Mouse (Mus musculus) midbrain, embryonic 11.5 days (tissue): Measurements from ENCODE around the gene Prr5l. TPM values are rescaled to one million over a fixed set of nuclear protein-coding genes. Genes with fewer than 3 reads are reported as not detected.
"Not testable (repeated sequence)": the region's sequence is repeated elsewhere in the genome, so short reads cannot be mapped to it uniquely, and the experiment has no call there.

Experiments used
- ATAC-seq: fragments of 200-750 bp; cut with Nextera tagmentation; 2 replicates; pipeline ENCODE4 v1.8.0; 2017; ENCODE audit warnings: moderate TSS enrichment, moderate library complexity; ENCODE audit not compliant: low FRiP score
- DNase-seq: peaks from one replicate; pipeline ENCODE4 v3.0.0; 2015; ENCODE audit warnings: low spot score; ENCODE audit errors: missing footprints
- H3K27ac ChIP-seq: fragments of 300-500 bp; sonication (generic); 2 replicates; pipeline ENCODE4 v1.5.1; 2014; ENCODE audit warnings: low read depth, low read length
- H3K27me3 ChIP-seq: fragments of 300-500 bp; sonication (generic); 2 replicates; pipeline ENCODE4 v1.6.1; 2014; ENCODE audit warnings: mild to moderate bottlenecking, low read length, moderate library complexity, mixed read lengths; ENCODE audit not compliant: control insufficient read depth, insufficient read depth
- H3K36me3 ChIP-seq: fragments of 300-500 bp; sonication (generic); 2 replicates; pipeline ENCODE4 v1.6.1; 2014; ENCODE audit warnings: mild to moderate bottlenecking, low read length, moderate library complexity, mixed read lengths; ENCODE audit not compliant: control insufficient read depth, insufficient read depth
- H3K4me1 ChIP-seq: fragments of 300-500 bp; sonication (generic); 2 replicates; pipeline ENCODE4 v1.6.1; 2014; ENCODE audit warnings: low read length; ENCODE audit not compliant: control insufficient read depth, insufficient read depth
- H3K4me2 ChIP-seq: fragments of 300-500 bp; sonication (generic); 2 replicates; pipeline ENCODE4 v1.6.1; 2014; ENCODE audit warnings: mild to moderate bottlenecking, moderate library complexity
- H3K4me3 ChIP-seq: fragments of 300-500 bp; sonication (generic); 2 replicates; pipeline ENCODE4 v1.5.1; 2014; ENCODE audit warnings: low read depth, low read length
- H3K9ac ChIP-seq: fragments of 300-500 bp; sonication (generic); 2 replicates; pipeline ENCODE4 v1.6.1; 2014; ENCODE audit warnings: low read length
- H3K9me3 ChIP-seq: fragments of 300-500 bp; sonication (generic); 2 replicates; pipeline ENCODE4 v1.6.1; 2016; ENCODE audit warnings: low read length; ENCODE audit not compliant: control insufficient read depth
- whole genome bisulfite sequencing: fragments of 180-500 bp; shearing (Covaris S2); extraction: QIAGEN DNeasy Blood & Tissue Kit; methylation state at CpG from one replicate; pipeline ENCODE4 v1.1.7; 2014; 5-methylcytosine and 5-hydroxymethylcytosine counted together
- polyA plus RNA-seq: library from polyadenylated mRNA; unstranded; fragments of >200 nt; fragmentation: Nextera tagmentation; extraction: Ambion mirVana; gene quantifications from 2 replicates; pipeline ENCODE4 v1.2.1, GENCODE M21; 2014

Prr5l gene
- polyA plus RNA-seq, 1 experiment from 2014 or later, result 15.5 TPM

- Histone ChIP-seq H3K27me3 (no peaks in the 10 kb centered on the region), H3K36me3 (no peaks in the 10 kb centered on the region), H3K9me3 (no peaks in the 10 kb centered on the region), H3K4me1 (peaks cover 16% of the 10 kb centered on the region), H3K27ac (no peak overlapping the region), H3K9ac (no peak overlapping the region), H3K4me3 (no peak overlapping the region), H3K4me2 (no peak overlapping the region)
- 42% methylated on average over 4 of the region's 4 CpGs for WGBS
- DNase-seq (no peak), ATAC-seq (no peak)
Measured at GRCm38 (mm10) chr2:101751236-101751922, 131.4 kb downstream of the Prr5l start.

- WGBS, result 93% methylated on average over 7 of the region's 7 CpGs
- Histone ChIP-seq H3K9ac (no peak overlapping the region), H3K4me2 (no peak overlapping the region), H3K4me3 (no peak overlapping the region), H3K36me3 (no peaks in the 10 kb centered on the region), H3K27ac (no peak overlapping the region), H3K4me1 (no peaks in the 10 kb centered on the region), H3K27me3 (no peaks in the 10 kb centered on the region), H3K9me3 (no peaks in the 10 kb centered on the region)
- DNase-seq, result no peak
- no peak for ATAC-seq
Measured at GRCm38 (mm10) chr2:101746537-101746936, 136.3 kb downstream of the Prr5l start.

DNA sequence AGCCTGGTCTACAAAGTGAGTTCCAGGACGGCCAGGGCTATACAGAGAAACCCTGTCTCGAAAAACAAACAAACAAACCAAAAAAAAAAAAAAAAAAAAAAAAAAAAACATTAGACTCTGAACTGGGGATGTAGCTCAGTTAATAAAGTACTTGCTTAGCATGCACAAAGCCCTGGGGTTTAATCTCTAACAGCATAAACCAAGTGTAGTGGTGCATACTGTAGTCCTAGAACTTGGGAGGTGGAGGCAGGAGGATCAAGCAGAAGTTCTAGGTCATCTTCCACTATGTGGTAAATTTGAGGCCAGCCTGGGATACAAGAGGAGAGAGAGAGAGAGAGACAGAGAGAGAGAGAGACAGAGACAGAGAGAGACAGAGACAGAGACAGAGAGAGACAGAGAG is 137.2 kb downstream of the Prr5l start:
- ATAC-seq, H3K36me3 ChIP-seq, H3K4me3 ChIP-seq, DNase-seq, H3K4me2 ChIP-seq, H3K27me3 ChIP-seq, H3K9me3 ChIP-seq, H3K4me1 ChIP-seq, H3K9ac ChIP-seq, H3K27ac ChIP-seq: not testable (repeated sequence)
- WGBS, result 80% methylated on average over 2 of the region's 2 CpGs

- Histone ChIP-seq H3K9me3 (no peaks in the 10 kb centered on the region), H3K9ac (no peak overlapping the region), H3K4me3 (no peak overlapping the region), H3K36me3 (no peaks in the 10 kb centered on the region), H3K27me3 (no peaks in the 10 kb centered on the region), H3K4me1 (no peaks in the 10 kb centered on the region), H3K27ac (no peak overlapping the region), H3K4me2 (no peak overlapping the region)
- no peak for ATAC-seq
- no peak for DNase-seq
- WGBS, result 92% methylated on average over 7 of the region's 7 CpGs
Measured at GRCm38 (mm10) chr2:101742072-101742860, 140.6 kb downstream of the Prr5l start.

- no peak for DNase-seq
Measured at GRCm38 (mm10) chr2:101741653-101742052, 141.2 kb downstream of the Prr5l start.

GRCm38 (mm10) chr2:101739914-101740313 is 142.9 kb downstream of the Prr5l start:
- H3K4me3 ChIP-seq, result no peak overlapping the region
- DNase-seq (no peak), ATAC-seq (no peak)
- no peaks in the 10 kb centered on the region for H3K9me3 ChIP-seq
- 78% methylated on average over 5 of the region's 5 CpGs for WGBS
- no peaks in the 10 kb centered on the region for H3K36me3 ChIP-seq
- no peak overlapping the region for H3K4me2 ChIP-seq
- no peaks in the 10 kb centered on the region for H3K27me3 ChIP-seq
- H3K27ac ChIP-seq, result no peak overlapping the region
- H3K4me1 ChIP-seq, result no peaks in the 10 kb centered on the region
- no peak overlapping the region for H3K9ac ChIP-seq

More at GRCm38 (mm10) chr2:101741653-101742052, 141.2 kb downstream of the Prr5l start:
- Histone ChIP-seq H3K9ac (no peak overlapping the region), H3K4me1 (no peaks in the 10 kb centered on the region), H3K36me3 (no peaks in the 10 kb centered on the region), H3K27ac (no peak overlapping the region), H3K4me2 (no peak overlapping the region), H3K27me3 (no peaks in the 10 kb centered on the region), H3K4me3 (no peak overlapping the region), H3K9me3 (no peaks in the 10 kb centered on the region)
- WGBS, result 85% methylated on average over 8 of the region's 8 CpGs
- no peak for ATAC-seq

GRCm38 (mm10) chr2:101733564-101733963 is 149.3 kb downstream of the Prr5l start:
- ATAC-seq (no peak), DNase-seq (no peak)
- Histone ChIP-seq H3K4me2 (no peak overlapping the region), H3K27me3 (no peaks in the 10 kb centered on the region), H3K27ac (no peak overlapping the region), H3K4me3 (no peak overlapping the region), H3K9ac (no peak overlapping the region), H3K9me3 (no peaks in the 10 kb centered on the region), H3K36me3 (peaks cover 6% of the 10 kb centered on the region), H3K4me1 (no peaks in the 10 kb centered on the region)
- 88% methylated on average over 3 of the region's 3 CpGs for WGBS

GRCm38 (mm10) chr2:101732777-101733210 is 150.0 kb downstream of the Prr5l start:
- Histone ChIP-seq H3K4me2 (no peak overlapping the region), H3K27ac (no peak overlapping the region), H3K4me1 (no peaks in the 10 kb centered on the region), H3K9ac (no peak overlapping the region), H3K36me3 (peaks cover 6% of the 10 kb centered on the region), H3K27me3 (no peaks in the 10 kb centered on the region), H3K9me3 (no peaks in the 10 kb centered on the region), H3K4me3 (no peak overlapping the region)
- DNase-seq (no peak), ATAC-seq (no peak)
- WGBS, result 96% methylated on average over 10 of the region's 10 CpGs

DNA sequence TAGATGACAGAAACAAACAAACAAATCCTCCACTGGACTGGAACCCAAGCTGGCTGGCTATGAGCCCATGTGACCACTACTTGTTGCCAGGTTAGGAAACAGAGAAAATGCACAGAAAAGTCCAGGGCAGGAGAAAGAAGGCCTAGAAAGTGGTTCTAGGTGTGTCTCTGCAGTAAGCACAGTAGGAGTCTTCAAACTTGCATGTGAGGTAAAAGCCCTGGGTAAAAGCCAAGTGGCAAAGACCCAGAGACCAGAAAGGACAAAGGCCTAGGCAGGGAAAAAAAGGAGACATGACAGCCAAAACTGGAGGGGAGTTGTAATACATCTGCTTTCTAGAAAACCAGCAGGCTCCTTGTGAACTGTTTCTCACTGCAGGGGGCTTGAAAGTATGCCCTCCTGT is 151.9 kb downstream of the Prr5l start:
- DNase-seq (no peak), ATAC-seq (no peak)
- no peak overlapping the region for H3K27ac ChIP-seq
- H3K36me3 ChIP-seq, result peaks cover 6% of the 10 kb centered on the region
- no peak overlapping the region for H3K4me2 ChIP-seq
- H3K4me3 ChIP-seq, result no peak overlapping the region
- H3K9ac ChIP-seq, result no peak overlapping the region
- no peaks in the 10 kb centered on the region for H3K9me3 ChIP-seq
- no peaks in the 10 kb centered on the region for H3K27me3 ChIP-seq
- no peaks in the 10 kb centered on the region for H3K4me1 ChIP-seq
